Comparison of ENCODE assay signal across 21 mouse cellular contexts in the genomic region with DNA sequence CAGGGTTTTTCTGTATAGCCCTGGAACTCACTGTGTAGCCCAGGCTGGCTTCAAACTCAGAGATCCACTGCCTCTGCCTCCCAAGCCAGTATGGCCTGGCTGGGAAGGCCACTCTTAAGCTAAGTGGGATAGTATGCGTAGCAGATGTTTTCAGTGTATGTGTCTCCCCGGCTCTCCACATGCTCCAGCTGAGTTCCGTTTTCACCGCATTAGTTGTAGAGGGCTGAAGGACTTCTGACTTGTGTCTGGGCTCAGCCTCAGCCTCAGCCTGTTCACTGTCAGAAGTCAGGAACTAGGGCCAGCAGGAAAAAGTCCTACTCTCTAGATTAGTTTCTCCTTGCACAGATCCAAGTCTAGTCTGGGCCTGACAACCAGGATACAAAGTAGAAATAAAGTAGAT. TPM values are rescaled to one million over a fixed set of nuclear protein-coding genes. Genes with fewer than 3 reads are reported as not detected.
DNase-seq lines count a peak whose midpoint lies in the region; ATAC-seq lines count a peak whose summit lies in the region.
"Had no signal": no experiment of that assay in that cellular context is flagged by ENCODE, and none has a peak within 500 bp of the region (broad histone marks: within the 10 kb centered on the region; RNA-seq: fewer than 3 reads in every experiment).

No protein-coding gene starts in this region.

- H3K4me3 ChIP-seq in intestine, embryonic 16.5 days (ENCODE audit: low read length) = no peak overlapping the region
- H3K4me3 ChIP-seq: forebrain, embryonic 15.5 days; limb, embryonic 12.5 days; liver, embryonic 12.5 days; midbrain, embryonic 10.5 days; neural tube, embryonic 13.5 days had no signal

- H3K4me2 ChIP-seq in intestine, embryonic 16.5 days (ENCODE audit: low read depth, low read length) = no peak overlapping the region
- H3K4me2 ChIP-seq: forebrain, embryonic 15.5 days; limb, embryonic 12.5 days; liver, embryonic 12.5 days; neural tube, embryonic 13.5 days had no signal

- no peak overlapping the region for H3K9ac ChIP-seq in intestine, embryonic 16.5 days (ENCODE audit: low read depth, low read length)
- H3K9ac ChIP-seq: forebrain, embryonic 15.5 days; limb, embryonic 12.5 days; liver, embryonic 12.5 days; neural tube, embryonic 13.5 days had no signal

- ATAC-seq in intestine, embryonic 16.5 days = peak; percentile 21
- ATAC-seq: forebrain, embryonic 15.5 days; hindbrain, postnatal 0 days; liver, embryonic 12.5 days had no signal

- H3K4me1 ChIP-seq in intestine, embryonic 16.5 days (ENCODE audit: control insufficient read depth, insufficient read depth, low read length) = peaks cover 22% of the 10 kb centered on the region
- H3K4me1 ChIP-seq: midbrain, embryonic 10.5 days had no signal

- peak overlapping the region; percentile 60; the same call in 1 of the 2 replicates for H3K27ac ChIP-seq in intestine, embryonic 16.5 days (ENCODE audit: low read length)
- H3K27ac ChIP-seq: forebrain, embryonic 15.5 days; hindbrain, postnatal 0 days; limb, embryonic 12.5 days; liver, embryonic 12.5 days; macrophage; midbrain, embryonic 10.5 days; neural tube, embryonic 13.5 days had no signal

- H3K27me3 ChIP-seq in intestine, embryonic 16.5 days (replicated peaks; ENCODE audit: control insufficient read depth, insufficient read depth, low read length) = no peaks in the 10 kb centered on the region
- H3K27me3 ChIP-seq: forebrain, embryonic 15.5 days; limb, embryonic 12.5 days; liver, embryonic 12.5 days; neural tube, embryonic 13.5 days had no signal

- H3K9me3 ChIP-seq in intestine, embryonic 16.5 days (ENCODE audit: control insufficient read depth, low read length) = no peaks in the 10 kb centered on the region
- H3K9me3 ChIP-seq: forebrain, embryonic 15.5 days; limb, embryonic 12.5 days; liver, embryonic 12.5 days; midbrain, embryonic 10.5 days; neural tube, embryonic 13.5 days had no signal

- 59% methylated on average over 4 of the region's 4 CpGs for WGBS in intestine, embryonic 16.5 days

- DNase-seq in kidney, postnatal 10 days = peak; percentile 51
- DNase-seq in kidney, postnatal 25 days = no peak
- DNase-seq in lung, postnatal 36 days = peak; percentile 40
- no peak for DNase-seq in adrenal gland, postnatal 14 days
- no peak for DNase-seq in thymus, adult 18-20 months
- no peak for DNase-seq in right cerebral cortex, postnatal 4 days
- DNase-seq: B cell, adult 2 months; cerebellum, adult 2 months; cerebellum, postnatal 36 days; gastrocnemius, postnatal 14 days; kidney, adult 9 months; right cerebral cortex, adult 18-20 months; thymus, postnatal 36 days had no signal

- H3K36me3 ChIP-seq in intestine, embryonic 16.5 days (ENCODE audit: control insufficient read depth, insufficient read depth, low read length) = no peaks in the 10 kb centered on the region
- H3K36me3 ChIP-seq: forebrain, embryonic 15.5 days; midbrain, embryonic 10.5 days; neural tube, embryonic 13.5 days had no signal

RNA-seq across cellular contexts. Expression of gene Taf11, which starts 6.7 kb away (rescaled TPM):
- 41.5 and 51.6 TPM in 2 replicates for polyA plus RNA-seq in intestine, embryonic 16.5 days (2015; fragmentation: Nextera tagmentation; extraction: Ambion mirVana)
- 26.2 and 28.4 TPM in 2 replicates for total RNA-seq in adrenal gland, postnatal 14 days (2021)

RNA-seq across cellular contexts. Expression of gene Anks1, which starts 7.3 kb away (rescaled TPM):
- polyA plus RNA-seq in intestine, embryonic 16.5 days (2015; fragmentation: Nextera tagmentation; extraction: Ambion mirVana) = 10.0 and 11.4 TPM in 2 replicates
- total RNA-seq in adrenal gland, postnatal 14 days (2021) = 25.7 and 31.8 TPM in 2 replicates

Comparison
In these comparisons a context has a peak if more than half of its experiments do, and no peak if none do; other contexts are left out.
1. DNase-seq: peak in kidney, postnatal 10 days (single experiment) and lung, postnatal 36 days (single experiment); none in kidney, postnatal 25 days (0 of 2), adrenal gland, postnatal 14 days (single experiment), thymus, adult 18-20 months (0 of 2) and right cerebral cortex, postnatal 4 days (single experiment).